Mouse (Mus musculus): ENCODE measurements around the gene Pepd. TPM values are rescaled to one million over a fixed set of nuclear protein-coding genes. Genes with fewer than 3 reads are reported as not detected.

The Pepd gene
- total and polyA plus RNA-seq, 3 experiments = 24.6 to 38.9 (median 26.6) TPM

DNA sequence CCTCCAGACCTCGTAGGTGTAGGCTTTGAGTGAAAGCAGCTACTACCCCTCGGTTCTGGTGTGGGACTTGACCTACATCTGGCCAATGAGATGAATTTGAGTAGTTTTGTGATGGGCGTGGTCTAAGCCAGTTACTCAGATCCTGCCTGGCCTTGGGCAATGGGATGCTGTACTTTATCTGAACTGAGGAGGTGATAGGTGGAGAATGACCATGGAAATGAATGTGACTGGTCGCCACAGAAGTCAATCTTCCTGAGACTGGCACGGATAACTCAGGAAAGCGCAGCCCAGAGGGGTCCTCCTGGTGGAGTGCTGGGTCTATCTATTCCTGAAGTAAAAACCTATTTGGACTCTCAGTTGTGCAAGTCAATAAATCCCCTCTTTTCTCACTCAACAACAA lies 23.7 kb upstream of the Pepd start:
- WGBS = 60% methylated on average over 6 of the region's 6 CpGs
- Histone ChIP-seq H3K4me1 (ENCODE audit: control insufficient read depth, insufficient read depth, low read length) (no peaks in the 10 kb centered on the region), H3K9ac (ENCODE audit: low read depth, low read length) (no peak overlapping the region), H3K79me2 (replicated peaks; ENCODE audit: control insufficient read depth, insufficient read depth, low read length) (no peaks in the 10 kb centered on the region), H3K27me3 (ENCODE audit: control insufficient read depth, insufficient read depth, low read length) (no peaks in the 10 kb centered on the region), H3K4me3 (no peak overlapping the region), H3K36me3 (ENCODE audit: control insufficient read depth, insufficient read depth, low read length) (no peaks in the 10 kb centered on the region), H3K27ac (no peak overlapping the region)
- no peak for DNase-seq
- no peak for TF ChIP-seq POLR2A (IDR thresholded peaks at IDR 0.05; ENCODE audit: insufficient read depth, low read depth, low read length)
- no peak for TF ChIP-seq CTCF (IDR thresholded peaks at IDR 0.05)
- TF ChIP-seq EP300 (IDR thresholded peaks at IDR 0.05; ENCODE audit: insufficient read depth, low read depth, low read length) = no peak
- intact Hi-C loops (cut with DNase I) = no loop called here

DNA sequence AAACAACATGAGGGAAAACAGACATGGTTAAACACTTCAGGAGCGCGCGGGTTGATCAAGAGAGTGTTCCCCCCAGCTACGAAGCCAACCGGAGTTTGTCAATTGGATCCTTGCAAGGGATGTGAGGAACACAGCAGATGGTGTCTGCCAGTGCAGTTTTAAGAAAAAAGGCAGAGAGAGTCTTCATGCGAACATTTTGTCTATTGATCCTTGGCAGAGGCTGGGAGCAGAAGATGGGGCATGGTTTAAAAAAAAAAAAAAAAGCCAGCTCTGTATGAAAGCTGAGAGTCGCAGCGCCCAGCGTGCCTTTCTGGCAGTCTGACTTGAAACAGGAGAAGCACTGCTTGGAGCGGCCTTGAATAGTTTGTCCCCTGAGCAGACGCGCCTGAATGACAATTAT lies 23.3 kb upstream of the Pepd start:
- Histone ChIP-seq H3K36me3 (ENCODE audit: control insufficient read depth, insufficient read depth, low read length) (no peaks in the 10 kb centered on the region), H3K27me3 (ENCODE audit: control insufficient read depth, insufficient read depth, low read length) (no peaks in the 10 kb centered on the region), H3K79me2 (replicated peaks; ENCODE audit: control insufficient read depth, insufficient read depth, low read length) (no peaks in the 10 kb centered on the region), H3K9ac (ENCODE audit: low read depth, low read length) (no peak overlapping the region), H3K4me3 (no peak overlapping the region), H3K27ac (no peak overlapping the region), H3K4me1 (ENCODE audit: control insufficient read depth, insufficient read depth, low read length) (no peaks in the 10 kb centered on the region)
- TF ChIP-seq POLR2A (IDR thresholded peaks at IDR 0.05; ENCODE audit: insufficient read depth, low read depth, low read length) (no peak), CTCF (IDR thresholded peaks at IDR 0.05) (no peak), EP300 (IDR thresholded peaks at IDR 0.05; ENCODE audit: insufficient read depth, low read depth, low read length) (no peak)
- WGBS = 86% methylated on average over 12 of the region's 12 CpGs
- DNase-seq = no peak
- intact Hi-C loops (cut with DNase I) = no loop called here

DNA sequence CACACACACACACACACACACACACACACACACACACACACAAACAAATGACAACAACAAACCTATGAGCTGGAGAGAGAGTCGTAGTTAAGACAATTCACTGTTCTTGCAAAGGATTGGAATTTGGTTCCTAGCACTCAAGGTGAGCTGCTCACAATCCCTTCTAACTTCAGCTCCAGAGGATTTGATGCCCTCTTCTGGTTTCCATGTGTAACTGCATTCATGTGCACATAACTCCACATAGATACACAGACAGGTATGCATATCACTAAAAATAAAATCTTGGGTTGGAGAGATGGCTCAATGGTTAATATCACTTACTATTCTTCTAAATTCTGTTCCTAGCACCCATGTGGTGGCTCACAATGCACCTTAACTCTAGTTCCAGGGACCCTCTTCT lies 19.3 kb upstream of the Pepd start:
- TF ChIP-seq CTCF (IDR thresholded peaks at IDR 0.05) = no peak
- no peak for TF ChIP-seq POLR2A (IDR thresholded peaks at IDR 0.05; ENCODE audit: insufficient read depth, low read depth, low read length)
- no peak for TF ChIP-seq EP300 (IDR thresholded peaks at IDR 0.05; ENCODE audit: insufficient read depth, low read depth, low read length)
- H3K27me3 ChIP-seq (ENCODE audit: control insufficient read depth, insufficient read depth, low read length) = no peaks in the 10 kb centered on the region
- H3K4me1 ChIP-seq (ENCODE audit: control insufficient read depth, insufficient read depth, low read length) = no peaks in the 10 kb centered on the region
- no peak for DNase-seq
- H3K4me3 ChIP-seq = no peak overlapping the region
- WGBS = 96% methylated on average over 1 of the region's 1 CpGs
- intact Hi-C loops (cut with DNase I) = no loop called here
- H3K79me2 ChIP-seq (replicated peaks; ENCODE audit: control insufficient read depth, insufficient read depth, low read length) = no peaks in the 10 kb centered on the region
- no peaks in the 10 kb centered on the region for H3K36me3 ChIP-seq (ENCODE audit: control insufficient read depth, insufficient read depth, low read length)
- no peak overlapping the region for H3K27ac ChIP-seq
- H3K9ac ChIP-seq (ENCODE audit: low read depth, low read length) = no peak overlapping the region

GRCm38 (mm10) chr7:34896461-34896860 lies 15.7 kb upstream of the Pepd start:
- DNase-seq = no peak
- Histone ChIP-seq H3K4me1 (ENCODE audit: control insufficient read depth, insufficient read depth, low read length) (no peaks in the 10 kb centered on the region), H3K27me3 (ENCODE audit: control insufficient read depth, insufficient read depth, low read length) (no peaks in the 10 kb centered on the region; the same call in 1 of the 2 replicates), H3K36me3 (ENCODE audit: control insufficient read depth, insufficient read depth, low read length) (no peaks in the 10 kb centered on the region), H3K79me2 (replicated peaks; ENCODE audit: control insufficient read depth, insufficient read depth, low read length) (no peaks in the 10 kb centered on the region), H3K27ac (no peak overlapping the region), H3K9ac (ENCODE audit: low read depth, low read length) (no peak overlapping the region), H3K4me3 (no peak overlapping the region)
- WGBS = 44% methylated on average over 3 of the region's 4 CpGs
- TF ChIP-seq EP300 (IDR thresholded peaks at IDR 0.05; ENCODE audit: insufficient read depth, low read depth, low read length) (no peak), CTCF (IDR thresholded peaks at IDR 0.05) (no peak), POLR2A (IDR thresholded peaks at IDR 0.05; ENCODE audit: insufficient read depth, low read depth, low read length) (no peak)
- intact Hi-C loops (cut with DNase I) = no loop called here

- H3K9ac ChIP-seq (ENCODE audit: low read depth, low read length) = no peak overlapping the region
- no peak for TF ChIP-seq CTCF (IDR thresholded peaks at IDR 0.05)
- no peak for TF ChIP-seq EP300 (IDR thresholded peaks at IDR 0.05; ENCODE audit: insufficient read depth, low read depth, low read length)
- TF ChIP-seq POLR2A (IDR thresholded peaks at IDR 0.05; ENCODE audit: insufficient read depth, low read depth, low read length) = no peak
- intact Hi-C loops (cut with DNase I) = no loop called here
- 5% methylated on average over 1 of the region's 1 CpGs for WGBS
- no peaks in the 10 kb centered on the region; the same call in 1 of the 2 replicates for H3K27me3 ChIP-seq (ENCODE audit: control insufficient read depth, insufficient read depth, low read length)
- peak in 1 of 2 experiments; percentile 8 for DNase-seq
- H3K27ac ChIP-seq = no peak overlapping the region
- H3K4me1 ChIP-seq (ENCODE audit: control insufficient read depth, insufficient read depth, low read length) = no peaks in the 10 kb centered on the region
- no peak overlapping the region for H3K4me3 ChIP-seq
- H3K79me2 ChIP-seq (replicated peaks; ENCODE audit: control insufficient read depth, insufficient read depth, low read length) = no peaks in the 10 kb centered on the region
- no peaks in the 10 kb centered on the region for H3K36me3 ChIP-seq (ENCODE audit: control insufficient read depth, insufficient read depth, low read length)
Observed at GRCm38 (mm10) chr7:34897058-34897457, 15.1 kb upstream of the Pepd start.

GRCm38 (mm10) chr7:34910096-34911066 lies 1.8 kb upstream of the Pepd start:
- Histone ChIP-seq H3K4me1 (ENCODE audit: control insufficient read depth, insufficient read depth, low read length) (no peaks in the 10 kb centered on the region; the same call in 1 of the 2 replicates), H3K9ac (ENCODE audit: low read depth, low read length) (no peak overlapping the region), H3K36me3 (ENCODE audit: control insufficient read depth, insufficient read depth, low read length) (no peaks in the 10 kb centered on the region), H3K4me3 (no peak overlapping the region), H3K27ac (no peak overlapping the region), H3K79me2 (replicated peaks; ENCODE audit: control insufficient read depth, insufficient read depth, low read length) (no peaks in the 10 kb centered on the region), H3K27me3 (ENCODE audit: control insufficient read depth, insufficient read depth, low read length) (no peaks in the 10 kb centered on the region)
- WGBS = 41% methylated on average over 24 of the region's 24 CpGs
- TF ChIP-seq EP300 (IDR thresholded peaks at IDR 0.05; ENCODE audit: insufficient read depth, low read depth, low read length) = no peak
- no peak for TF ChIP-seq CTCF (IDR thresholded peaks at IDR 0.05)
- no peak for TF ChIP-seq POLR2A (IDR thresholded peaks at IDR 0.05; ENCODE audit: insufficient read depth, low read depth, low read length)
- intact Hi-C loops (cut with DNase I) = loop anchor here (10.0 kb wide), 1 partner anchor 254 kb away; no protein-coding TSS in a partner anchor
- DNase-seq = no peak

Measured in heart, adult 2 months (tissue).